Mouse (Mus musculus): Measurements from ENCODE around the gene Rbm44.

The Rbm44 gene

GRCm38 (mm10) chr1:91211099-91211498, 66.2 kb downstream of the Rbm44 start:
- no peak for DNase-seq (ENCODE audit: low spot score)

- no peak for DNase-seq (ENCODE audit: low spot score)
These were observed 66.7 kb downstream of the Rbm44 start for GRCm38 (mm10) chr1:91211591-91212008.

GRCm38 (mm10) chr1:91215264-91215663, 70.4 kb downstream of the Rbm44 start:
- DNase-seq (ENCODE audit: low spot score) = no peak

DNA sequence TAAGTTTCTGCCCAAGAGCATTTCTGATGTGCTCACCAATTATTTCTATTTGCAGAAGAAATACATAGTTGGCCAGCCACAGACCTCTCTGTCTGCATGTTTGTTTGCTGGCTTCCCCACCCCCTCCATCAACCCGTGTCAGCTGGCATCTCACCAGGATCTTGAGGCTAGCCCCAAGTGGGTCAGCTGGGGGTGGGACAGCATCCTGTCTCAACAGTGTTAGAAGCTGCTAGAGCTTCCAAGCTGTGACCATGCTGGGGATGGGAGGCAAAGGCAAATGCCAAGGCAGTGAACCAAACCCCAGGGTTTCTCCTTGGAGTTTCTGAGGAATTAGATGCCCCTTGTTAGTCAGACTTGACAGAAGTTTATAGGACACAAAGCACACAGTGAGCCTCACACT, 71.1 kb downstream of the Rbm44 start:
- no peak for DNase-seq (ENCODE audit: low spot score)

GRCm38 (mm10) chr1:91216504-91217267, 71.8 kb downstream of the Rbm44 start:
- DNase-seq (ENCODE audit: low spot score) = no peak

DNA sequence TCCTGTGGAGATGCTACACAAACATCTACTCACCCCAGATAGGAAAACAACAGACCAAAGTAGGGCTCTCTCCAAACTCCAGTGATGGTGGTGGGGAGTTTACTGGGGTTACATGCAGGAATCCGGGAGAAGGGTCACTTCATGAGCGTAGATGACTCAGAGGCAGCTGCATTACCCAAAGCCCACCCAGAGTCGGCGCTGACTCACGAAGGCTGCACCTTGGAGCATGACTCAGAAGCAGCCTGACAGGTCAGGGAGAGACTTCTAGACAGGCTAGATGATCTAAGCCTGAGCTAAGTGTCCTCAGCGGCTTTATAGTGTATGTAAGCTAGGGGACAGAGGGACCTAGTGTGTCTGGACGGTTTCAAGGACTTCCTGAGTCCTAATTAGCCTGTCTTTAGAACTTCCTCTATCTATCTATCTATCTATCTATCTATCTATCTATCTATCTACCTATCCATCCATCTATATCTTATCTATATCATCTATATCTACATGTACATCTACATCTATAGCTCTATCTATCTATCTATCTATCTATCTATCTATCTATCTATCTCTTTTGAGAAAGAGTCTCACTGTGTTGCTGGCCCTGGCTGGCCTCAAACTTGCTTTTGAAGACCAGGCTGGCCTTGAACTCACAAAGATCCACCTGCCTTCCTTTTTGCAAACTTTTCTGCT, 74.9 kb downstream of the Rbm44 start:
- DNase-seq (ENCODE audit: low spot score) = no peak

DNA sequence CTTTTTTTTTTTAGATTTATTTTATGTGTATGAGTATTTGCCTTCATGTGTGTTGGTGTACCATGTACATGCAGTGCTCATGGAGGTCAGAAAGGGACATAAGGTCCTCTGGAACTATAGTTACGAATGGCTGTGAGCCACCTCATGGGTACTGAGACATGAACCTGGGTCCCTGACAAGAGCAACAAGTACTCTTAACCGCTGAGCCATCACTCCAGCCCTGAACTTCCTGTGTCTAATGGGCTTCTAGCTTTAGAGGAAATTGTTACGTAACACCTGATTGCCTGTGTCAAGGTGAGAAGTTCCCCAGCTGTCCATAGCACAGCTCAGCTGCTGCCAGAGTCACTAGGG, 75.4 kb downstream of the Rbm44 start:
- DNase-seq (ENCODE audit: low spot score) = no peak

Measured in ovary, postnatal 10 days (tissue).